Mouse (Mus musculus): Measurements from ENCODE around the gene AW822073. TPM values are rescaled to one million over a fixed set of nuclear protein-coding genes. Genes with fewer than 3 reads are reported as not detected.
"Not testable (repeated sequence)": the region's sequence is repeated elsewhere in the genome, so short reads cannot be mapped to it uniquely, and the experiment has no call there.

AW822073 gene
- polyA plus RNA-seq, 1 experiment: not detected

DNA sequence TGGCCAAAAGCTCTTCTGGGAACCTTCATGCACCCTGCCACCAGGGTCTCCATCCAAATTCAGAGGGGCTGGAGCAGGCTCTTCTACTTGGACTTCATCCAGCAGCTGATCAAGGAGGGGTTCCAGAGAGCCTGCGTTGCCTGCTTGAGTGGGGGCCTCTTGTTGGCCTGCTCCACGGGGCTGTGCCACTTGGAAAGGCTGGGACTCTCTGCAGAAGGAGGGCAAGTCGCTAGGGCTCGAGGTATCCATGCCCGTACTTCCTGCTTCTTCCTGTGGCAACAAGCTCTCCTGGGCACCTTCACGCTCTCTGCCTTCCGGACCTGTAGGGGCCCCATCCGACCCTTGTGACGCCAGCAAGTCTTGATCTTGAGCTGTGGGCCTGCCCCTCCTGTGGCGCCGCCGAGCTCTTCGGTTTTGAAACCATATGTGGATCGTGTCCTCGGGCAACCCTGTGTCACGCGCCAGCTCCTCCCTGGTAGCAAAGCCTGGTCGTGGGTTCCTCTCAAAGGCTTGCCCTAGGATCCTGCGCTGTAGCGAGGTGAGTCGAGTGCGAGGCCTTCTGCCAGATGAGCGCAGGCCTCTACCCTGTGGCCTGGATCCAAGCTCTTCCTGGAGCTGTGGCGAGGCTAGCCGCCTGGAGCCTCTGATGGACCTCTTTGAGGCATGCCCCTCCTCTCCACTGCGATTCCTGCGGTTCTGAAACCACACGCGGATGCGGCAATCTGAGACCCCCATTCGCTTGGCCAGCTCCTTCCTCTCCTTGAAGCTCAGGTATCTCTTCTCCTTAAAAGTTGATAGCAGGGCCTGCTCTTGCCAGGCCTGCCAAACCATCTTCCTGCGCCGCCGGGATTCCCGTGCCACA, 7.3 kb upstream of the AW822073 start:
- H3K4me3 ChIP-seq (replicated peaks; ENCODE audit: extremely low read depth, low read depth, low read length); H3K4me1 ChIP-seq (ENCODE audit: control insufficient read depth, insufficient read depth, low read length): not testable (repeated sequence)
- 90% methylated on average over 35 of the region's 35 CpGs for WGBS
- DNase-seq: peak; percentile 63

DNA sequence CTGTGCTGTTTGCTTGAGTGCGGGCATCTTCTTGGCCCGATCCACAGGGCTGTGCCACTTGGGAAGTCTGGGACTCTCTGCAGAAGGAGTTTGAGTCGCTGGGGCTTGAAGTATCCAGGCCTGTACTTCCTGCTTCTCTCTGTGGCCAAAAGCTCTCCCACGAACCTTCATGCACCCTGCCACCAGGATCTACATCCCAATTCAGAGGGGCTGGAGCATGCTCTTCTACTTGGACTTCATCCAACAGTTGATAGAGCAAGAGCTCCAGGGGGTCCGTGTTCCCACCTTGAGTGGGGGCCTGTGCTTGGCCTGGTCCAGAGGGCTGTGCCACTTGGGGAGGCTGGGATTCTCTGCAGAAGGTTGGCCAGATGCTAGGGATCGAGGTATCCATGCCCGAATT, 6.4 kb upstream of the AW822073 start:
- WGBS: 82% methylated on average over 5 of the region's 7 CpGs

DNA sequence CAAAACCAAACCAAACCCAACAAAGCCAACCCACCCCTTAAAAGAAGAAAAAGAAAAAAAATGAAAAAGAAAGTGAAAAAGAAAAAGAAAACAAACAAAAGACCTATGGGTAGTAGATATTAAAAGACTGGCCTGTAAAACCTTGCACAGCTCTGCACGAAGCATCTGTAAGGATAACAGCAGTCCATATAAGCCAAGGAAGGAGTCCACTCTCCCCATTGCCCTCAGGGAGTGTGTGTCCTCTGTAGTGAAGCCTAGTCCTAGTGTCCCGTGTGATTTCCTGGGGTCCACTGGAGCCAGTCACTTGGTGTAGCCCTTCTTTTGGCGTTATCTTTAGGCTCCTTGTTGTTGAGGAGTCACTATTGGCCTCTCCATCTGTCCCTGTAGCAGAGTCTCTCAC, 5.3 kb upstream of the AW822073 start:
- not testable (repeated sequence) for DNase-seq; H3K4me3 ChIP-seq (replicated peaks; ENCODE audit: extremely low read depth, low read depth, low read length); H3K4me1 ChIP-seq (ENCODE audit: control insufficient read depth, insufficient read depth, low read length)
- 57% methylated on average over 3 of the region's 3 CpGs for WGBS

More for the DNA sequence above, 6.4 kb upstream of the AW822073 start:
- DNase-seq: peak; percentile 32
- not testable (repeated sequence) for H3K4me3 ChIP-seq (replicated peaks; ENCODE audit: extremely low read depth, low read depth, low read length); H3K4me1 ChIP-seq (ENCODE audit: control insufficient read depth, insufficient read depth, low read length)

DNA sequence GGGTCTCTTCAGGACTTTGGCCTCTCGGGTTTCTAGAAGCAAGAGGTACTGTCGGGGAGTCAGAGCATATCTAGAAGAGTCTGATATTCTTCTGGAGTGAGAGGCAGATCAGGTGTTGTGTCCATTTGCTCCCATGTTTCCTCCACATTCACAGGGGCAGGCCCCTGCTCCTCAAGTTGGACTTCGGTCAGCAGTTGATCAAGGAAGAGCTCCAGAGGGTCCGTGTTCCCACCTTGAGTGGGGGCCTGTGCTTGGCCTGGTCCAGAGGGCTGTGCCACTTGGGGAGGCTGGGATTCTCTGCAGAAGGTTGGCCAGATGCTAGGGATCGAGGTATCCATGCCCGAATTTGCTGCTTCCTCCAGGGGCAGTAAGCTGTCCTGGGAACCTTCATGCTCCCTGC, 3.1 kb upstream of the AW822073 start:
- H3K4me3 ChIP-seq (replicated peaks; ENCODE audit: extremely low read depth, low read depth, low read length); H3K4me1 ChIP-seq (ENCODE audit: control insufficient read depth, insufficient read depth, low read length): not testable (repeated sequence)
- DNase-seq: peak; percentile 43
- WGBS: 88% methylated on average over 3 of the region's 6 CpGs

DNA sequence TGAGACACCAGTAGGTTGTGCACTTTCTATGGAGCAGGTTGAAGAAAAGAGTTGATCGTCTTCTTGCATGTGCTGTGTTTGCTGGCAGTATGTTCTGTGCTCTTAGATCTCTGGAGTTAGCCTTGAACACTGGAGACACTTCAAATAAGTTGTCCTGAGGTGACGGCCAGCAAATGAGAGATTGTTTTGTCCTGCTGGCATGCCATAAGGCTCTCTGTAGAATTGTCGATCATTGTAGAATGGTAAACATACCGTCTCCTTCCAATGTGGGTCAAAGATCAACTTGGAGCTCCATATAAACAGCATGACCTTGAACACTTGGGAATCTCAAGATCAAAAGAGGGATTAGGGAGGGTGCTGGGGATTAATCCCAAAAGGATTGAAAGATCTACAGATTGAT, 1.6 kb upstream of the AW822073 start:
- not testable (repeated sequence) for DNase-seq; H3K4me1 ChIP-seq (ENCODE audit: control insufficient read depth, insufficient read depth, low read length); H3K4me3 ChIP-seq (replicated peaks; ENCODE audit: extremely low read depth, low read depth, low read length)
- 79% methylated on average over 4 of the region's 4 CpGs for WGBS

DNA sequence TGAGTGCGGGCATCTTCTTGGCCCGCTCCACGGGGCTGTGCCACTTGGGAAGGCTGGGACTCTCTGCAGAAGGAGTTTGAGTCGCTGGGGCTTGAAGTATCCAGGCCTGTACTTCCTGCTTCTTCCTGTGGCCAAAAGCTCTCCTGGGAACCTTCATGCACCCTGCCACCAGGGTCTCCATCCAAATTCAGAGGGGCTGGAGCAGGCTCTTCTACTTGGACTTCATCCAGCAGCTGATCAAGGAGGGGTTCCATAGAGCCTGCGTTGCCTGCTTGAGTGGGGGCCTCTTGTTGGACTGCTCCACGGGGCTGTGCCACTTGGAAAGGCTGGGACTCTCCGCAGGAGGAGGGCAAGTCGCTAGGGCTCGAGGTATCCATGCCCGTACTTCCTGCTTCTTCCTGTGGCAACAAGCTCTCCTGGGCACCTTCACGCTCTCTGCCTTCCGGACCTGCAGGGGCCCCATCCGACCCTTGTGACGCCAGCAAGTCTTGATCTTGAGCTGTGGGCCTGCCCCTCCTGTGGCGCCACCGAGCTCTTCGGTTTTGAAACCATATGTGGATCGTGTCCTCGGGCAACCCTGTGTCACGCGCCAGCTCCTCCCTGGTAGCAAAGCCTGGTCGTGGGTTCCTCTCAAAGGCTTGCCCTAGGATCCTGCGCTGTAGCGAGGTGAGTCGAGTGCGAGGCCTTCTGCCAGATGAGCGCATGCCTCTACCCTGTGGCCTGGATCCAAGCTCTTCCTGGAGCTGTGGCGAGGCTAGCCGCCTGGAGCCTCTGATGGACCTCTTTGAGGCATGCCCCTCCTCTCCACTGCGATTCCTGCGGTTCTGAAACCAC, 541 bp downstream of the AW822073 start:
- not testable (repeated sequence) for H3K4me3 ChIP-seq (replicated peaks; ENCODE audit: extremely low read depth, low read depth, low read length); H3K4me1 ChIP-seq (ENCODE audit: control insufficient read depth, insufficient read depth, low read length)
- WGBS: 85% methylated on average over 31 of the region's 31 CpGs
- DNase-seq: peak; percentile 59

GRCm38 (mm10) chr10:58223161-58223560, 1.6 kb downstream of the AW822073 start:
- H3K4me1 ChIP-seq (ENCODE audit: control insufficient read depth, insufficient read depth, low read length); H3K4me3 ChIP-seq (replicated peaks; ENCODE audit: extremely low read depth, low read depth, low read length); DNase-seq: not testable (repeated sequence)
- WGBS: 89% methylated on average over 4 of the region's 6 CpGs

- not testable (repeated sequence) for H3K4me3 ChIP-seq (replicated peaks; ENCODE audit: extremely low read depth, low read depth, low read length); H3K4me1 ChIP-seq (ENCODE audit: control insufficient read depth, insufficient read depth, low read length); DNase-seq
- 92% methylated on average over 2 of the region's 2 CpGs for WGBS
These were observed 3.2 kb downstream of the AW822073 start for GRCm38 (mm10) chr10:58221571-58221970.

DNA sequence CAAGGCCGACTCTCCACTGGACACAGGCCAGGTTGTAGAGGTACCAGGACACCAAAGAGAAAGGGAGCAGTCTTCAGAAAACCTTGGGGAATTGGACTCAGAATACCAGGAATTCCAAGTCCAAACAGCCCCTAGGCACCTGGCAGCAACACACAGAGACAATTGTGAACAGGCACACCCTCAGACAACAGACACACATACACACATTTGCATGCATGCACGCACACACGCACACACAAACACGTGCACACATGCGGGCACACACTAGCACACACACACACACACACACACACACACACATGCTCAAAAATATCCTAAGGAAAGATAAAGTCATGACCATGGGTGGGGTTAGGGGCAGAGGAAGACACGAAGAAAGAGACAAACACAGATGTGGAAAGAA, 4.0 kb downstream of the AW822073 start:
- no peak overlapping the region for H3K4me3 ChIP-seq (replicated peaks; ENCODE audit: extremely low read depth, low read depth, low read length)
- 76% methylated on average over 6 of the region's 6 CpGs for WGBS

GRCm38 (mm10) chr10:58217366-58217765, 7.4 kb downstream of the AW822073 start:
- 79% methylated on average over 3 of the region's 3 CpGs for WGBS
- Histone ChIP-seq H3K4me1 (ENCODE audit: control insufficient read depth, insufficient read depth, low read length) (no peaks in the 10 kb centered on the region), H3K4me3 (replicated peaks; ENCODE audit: extremely low read depth, low read depth, low read length) (no peak overlapping the region)
- TF ChIP-seq POLR2A (IDR thresholded peaks at IDR 0.05; ENCODE audit: borderline replicate concordance, extremely low read depth, low read depth, low read length): no peak
- TF ChIP-seq CTCF (IDR thresholded peaks at IDR 0.05; ENCODE audit: insufficient read depth, low read length): no peak
- DNase-seq: no peak

More for the DNA sequence above, 4.0 kb downstream of the AW822073 start:
- no peak for DNase-seq
- TF ChIP-seq CTCF (IDR thresholded peaks at IDR 0.05; ENCODE audit: insufficient read depth, low read length) (no peak), POLR2A (IDR thresholded peaks at IDR 0.05; ENCODE audit: borderline replicate concordance, extremely low read depth, low read depth, low read length) (no peak)
- H3K4me1 ChIP-seq (ENCODE audit: control insufficient read depth, insufficient read depth, low read length): no peaks in the 10 kb centered on the region

DNA sequence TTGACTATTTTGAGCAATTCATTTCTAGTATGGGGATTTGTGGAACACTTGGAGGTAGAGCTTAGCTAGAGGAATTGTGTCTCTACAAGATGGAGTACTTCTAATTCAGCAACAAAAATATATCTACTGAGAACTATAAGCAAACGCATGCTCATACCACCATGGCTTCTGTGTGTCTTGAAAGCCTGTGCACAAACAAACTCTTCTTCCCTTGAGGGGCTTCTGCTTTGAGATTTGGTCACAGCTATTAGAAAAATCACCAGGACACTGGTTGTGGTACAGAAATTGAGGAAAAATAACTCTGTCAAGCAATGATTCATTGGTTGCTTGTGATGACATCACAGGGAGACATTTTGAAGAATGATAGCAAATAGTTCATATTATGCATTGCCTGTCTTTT, 9.4 kb downstream of the AW822073 start:
- no peak overlapping the region for H3K4me3 ChIP-seq (replicated peaks; ENCODE audit: extremely low read depth, low read depth, low read length)

More for the DNA sequence above, 9.4 kb downstream of the AW822073 start:
- 88% methylated on average over 1 of the region's 1 CpGs for WGBS
- H3K4me1 ChIP-seq (ENCODE audit: control insufficient read depth, insufficient read depth, low read length): no peaks in the 10 kb centered on the region
- TF ChIP-seq CTCF (IDR thresholded peaks at IDR 0.05; ENCODE audit: insufficient read depth, low read length) (no peak), POLR2A (IDR thresholded peaks at IDR 0.05; ENCODE audit: borderline replicate concordance, extremely low read depth, low read depth, low read length) (no peak)
- no peak for DNase-seq
